Mouse (Mus musculus) midbrain, embryonic 13.5 days (tissue): ENCODE results near the gene Arhgap45. TPM values are rescaled to one million over a fixed set of nuclear protein-coding genes. Genes with fewer than 3 reads are reported as not detected.

Experiments used
- ATAC-seq: fragments of 200-750 bp; cut with Nextera tagmentation; 2 replicates; pipeline ENCODE4 v1.8.0; 2017; ENCODE audit warnings: mild to moderate bottlenecking, moderate TSS enrichment, moderate library complexity
- H3K27ac ChIP-seq: fragments of 300-500 bp; sonication (generic); 2 replicates; pipeline ENCODE4 v1.5.1; 2015; ENCODE audit warnings: inconsistent platforms, mild to moderate bottlenecking, moderate library complexity
- H3K27me3 ChIP-seq: fragments of 300-500 bp; sonication (generic); 2 replicates; pipeline ENCODE4 v1.6.1; 2015; ENCODE audit warnings: mild to moderate bottlenecking, inconsistent platforms
- H3K36me3 ChIP-seq: fragments of 300-500 bp; sonication (generic); 2 replicates; pipeline ENCODE4 v1.6.1; 2015; ENCODE audit warnings: mild to moderate bottlenecking, inconsistent platforms
- H3K4me1 ChIP-seq: fragments of 300-500 bp; sonication (generic); replicated peaks from 2 replicates; pipeline ENCODE4 v1.6.1; 2015; ENCODE audit warnings: inconsistent platforms
- H3K4me2 ChIP-seq: fragments of 300-500 bp; sonication (generic); replicated peaks from 2 replicates; pipeline ENCODE4 v1.6.1; 2015; ENCODE audit warnings: moderate library complexity, mild to moderate bottlenecking, inconsistent platforms
- H3K4me3 ChIP-seq: fragments of 300-500 bp; sonication (generic); replicated peaks from 2 replicates; pipeline ENCODE4 v1.5.1; 2015; ENCODE audit warnings: mild to moderate bottlenecking, inconsistent platforms
- H3K9ac ChIP-seq: fragments of 300-500 bp; sonication (generic); replicated peaks from 2 replicates; pipeline ENCODE4 v1.6.1; 2015; ENCODE audit warnings: mild to moderate bottlenecking, inconsistent platforms
- H3K9me3 ChIP-seq: fragments of 300-500 bp; sonication (generic); 2 replicates; pipeline ENCODE4 v1.6.1; 2016; ENCODE audit warnings: mild to moderate bottlenecking, inconsistent platforms
- WGBS: fragments of 180-500 bp; shearing (Covaris S2); methylation state at CpG from one replicate; pipeline ENCODE4 v1.1.7; 2015; 5-methylcytosine and 5-hydroxymethylcytosine counted together
- polyA plus RNA-seq: library from polyadenylated mRNA; unstranded; fragments of >200 nt; fragmentation: Nextera tagmentation; extraction: Ambion mirVana; gene quantifications from 2 replicates; pipeline ENCODE4 v1.2.1, GENCODE M21; 2015

The Arhgap45 gene
- polyA plus RNA-seq, 1 experiment from 2014 or later: 1.5 TPM

DNA sequence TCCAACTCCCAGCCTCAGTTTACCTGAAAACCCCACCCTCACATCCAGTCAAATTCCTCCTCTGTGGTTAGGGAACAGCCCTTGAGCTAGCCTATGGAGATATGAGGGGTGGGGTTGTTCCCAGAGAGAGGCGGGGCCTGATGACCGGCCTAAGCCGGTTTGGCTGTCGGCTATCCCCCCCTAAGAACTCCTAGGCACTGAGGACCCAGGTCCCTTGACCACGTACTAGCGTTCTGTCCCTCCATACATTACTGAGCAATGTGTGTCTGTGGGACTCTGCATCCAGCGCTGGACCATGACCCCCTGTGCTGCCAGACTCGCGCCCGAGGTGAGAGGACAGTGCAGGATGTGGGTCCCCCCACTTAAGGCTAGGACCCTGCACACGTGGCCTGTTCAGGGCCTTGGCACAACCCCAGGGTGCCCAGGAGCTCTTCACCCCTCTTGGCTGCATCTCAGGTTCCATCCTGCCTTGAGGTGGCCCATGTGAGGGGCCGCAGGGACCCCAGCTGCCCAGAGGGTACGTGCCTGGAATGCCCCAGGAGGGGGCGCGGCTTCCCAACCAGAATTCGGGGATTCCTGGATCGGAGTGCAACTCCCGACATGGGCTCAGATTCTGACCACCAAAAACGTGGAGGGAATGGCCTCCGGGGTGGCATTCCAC is 3.1 kb downstream of the Arhgap45 start:
- Histone ChIP-seq H3K36me3 (no peaks in the 10 kb centered on the region), H3K9me3 (no peaks in the 10 kb centered on the region), H3K9ac (no peak overlapping the region; the same call in 1 of the 2 replicates), H3K27me3 (peaks cover 57% of the 10 kb centered on the region), H3K4me2 (peak overlapping the region; percentile 19), H3K4me3 (0 out of 2 replicates have a peak overlapping the region, but pooled peaks have one; percentile 2), H3K4me1 (peaks cover 8% of the 10 kb centered on the region), H3K27ac (no peak overlapping the region)
- WGBS: 4% methylated on average over 20 of the region's 20 CpGs
- peak; percentile 49; the same call in 1 of the 2 replicates for ATAC-seq

GRCm38 (mm10) chr10:80020191-80020590 is 3.7 kb downstream of the Arhgap45 start:
- no peak for ATAC-seq
- H3K9me3 ChIP-seq: no peaks in the 10 kb centered on the region
- H3K4me3 ChIP-seq: no peak overlapping the region
- H3K9ac ChIP-seq: no peak overlapping the region; the same call in 1 of the 2 replicates
- no peak overlapping the region for H3K27ac ChIP-seq
- peaks cover 51% of the 10 kb centered on the region for H3K27me3 ChIP-seq
- peaks cover 8% of the 10 kb centered on the region for H3K4me1 ChIP-seq
- no peaks in the 10 kb centered on the region for H3K36me3 ChIP-seq
- H3K4me2 ChIP-seq: 0 out of 2 replicates have a peak overlapping the region, but pooled peaks have one; percentile 19
- 17% methylated on average over 11 of the region's 11 CpGs for WGBS

GRCm38 (mm10) chr10:80020603-80021319 is 4.3 kb downstream of the Arhgap45 start:
- no peak overlapping the region for H3K9ac ChIP-seq
- no peak overlapping the region for H3K4me3 ChIP-seq
- H3K4me1 ChIP-seq: peaks cover 8% of the 10 kb centered on the region
- H3K27ac ChIP-seq: no peak overlapping the region
- no peak overlapping the region for H3K4me2 ChIP-seq
- H3K9me3 ChIP-seq: no peaks in the 10 kb centered on the region
- WGBS: 81% methylated on average over 18 of the region's 18 CpGs
- H3K27me3 ChIP-seq: peaks cover 45% of the 10 kb centered on the region
- no peak for ATAC-seq
- no peaks in the 10 kb centered on the region for H3K36me3 ChIP-seq

- H3K27me3 ChIP-seq: peaks cover 40% of the 10 kb centered on the region
- 94% methylated on average over 13 of the region's 13 CpGs for WGBS
- H3K36me3 ChIP-seq: no peaks in the 10 kb centered on the region
- H3K4me2 ChIP-seq: no peak overlapping the region
- H3K4me1 ChIP-seq: peaks cover 8% of the 10 kb centered on the region
- no peak overlapping the region for H3K27ac ChIP-seq
- H3K9ac ChIP-seq: no peak overlapping the region
- no peak overlapping the region for H3K4me3 ChIP-seq
- ATAC-seq: no peak
- no peaks in the 10 kb centered on the region for H3K9me3 ChIP-seq
Observed at GRCm38 (mm10) chr10:80021320-80021641, 4.8 kb downstream of the Arhgap45 start.

DNA sequence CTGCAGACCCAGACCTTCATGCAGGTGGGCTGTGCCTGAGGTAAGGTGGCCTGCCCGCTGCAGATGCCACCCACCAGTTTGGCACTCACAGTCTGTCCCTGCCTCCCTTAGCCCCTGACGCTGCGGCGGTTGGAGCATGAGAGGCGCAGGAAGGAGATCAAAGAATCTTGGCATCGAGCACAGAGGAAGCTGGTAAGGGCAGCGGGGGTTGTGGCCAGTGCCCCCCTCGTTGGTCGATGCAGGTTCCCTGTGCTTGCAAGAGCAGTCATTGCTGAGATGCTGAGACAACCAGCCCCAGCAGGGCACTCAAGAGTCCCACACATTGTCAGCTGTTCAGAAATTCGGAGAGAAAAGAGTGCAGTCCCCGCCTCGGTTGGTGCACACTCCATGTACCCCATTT is 5.7 kb downstream of the Arhgap45 start:
- Histone ChIP-seq H3K4me1 (peaks cover 8% of the 10 kb centered on the region), H3K27me3 (peaks cover 32% of the 10 kb centered on the region), H3K9me3 (no peaks in the 10 kb centered on the region), H3K9ac (no peak overlapping the region), H3K36me3 (no peaks in the 10 kb centered on the region), H3K4me3 (no peak overlapping the region), H3K4me2 (no peak overlapping the region), H3K27ac (no peak overlapping the region)
- 92% methylated on average over 12 of the region's 12 CpGs for WGBS
- ATAC-seq: no peak

DNA sequence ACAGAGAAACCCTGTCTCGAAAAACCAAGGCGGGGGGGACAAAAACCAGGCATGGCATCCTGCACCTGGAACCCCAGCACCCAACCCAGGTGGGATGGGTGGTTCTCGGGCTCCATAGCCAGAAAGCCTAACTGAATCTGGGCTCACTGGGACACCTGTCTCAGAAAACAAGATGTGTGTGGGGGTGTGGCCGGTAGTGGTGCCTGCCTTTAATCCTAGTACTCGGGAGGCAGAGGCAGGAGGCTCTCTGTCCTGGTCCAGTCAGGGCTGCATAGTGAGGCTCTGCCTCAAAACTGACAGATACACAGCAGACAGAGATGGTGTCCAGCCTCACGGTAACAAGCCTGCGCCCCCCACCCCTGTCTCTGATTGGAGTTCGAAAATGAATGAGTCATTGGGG is 6.4 kb downstream of the Arhgap45 start:
- Histone ChIP-seq H3K4me1 (peaks cover 8% of the 10 kb centered on the region), H3K4me2 (no peak overlapping the region), H3K4me3 (no peak overlapping the region), H3K9me3 (no peaks in the 10 kb centered on the region), H3K27ac (no peak overlapping the region), H3K9ac (no peak overlapping the region), H3K36me3 (no peaks in the 10 kb centered on the region), H3K27me3 (peaks cover 26% of the 10 kb centered on the region)
- 96% methylated on average over 8 of the region's 8 CpGs for WGBS
- no peak for ATAC-seq

DNA sequence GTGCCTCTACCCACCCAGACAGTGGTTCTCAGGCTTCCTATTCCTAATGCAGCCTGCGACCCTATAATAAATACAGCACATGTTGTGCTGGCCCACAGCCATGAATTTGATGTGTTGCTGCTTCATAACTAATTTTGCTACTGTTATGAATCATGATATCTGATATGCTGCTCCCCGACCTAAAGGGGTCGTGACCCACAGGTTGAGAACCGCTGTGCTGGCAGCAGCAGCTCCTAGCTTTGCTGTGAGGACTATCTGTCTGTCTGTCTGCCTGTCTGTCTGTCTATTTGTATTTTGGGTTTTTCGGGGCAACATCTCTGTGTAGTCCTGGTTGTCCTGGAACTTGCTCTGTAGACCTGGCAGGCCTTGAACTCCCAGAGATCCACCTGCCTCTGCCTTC is 7.3 kb downstream of the Arhgap45 start:
- no peak for ATAC-seq
- Histone ChIP-seq H3K36me3 (no peaks in the 10 kb centered on the region), H3K4me3 (no peak overlapping the region), H3K27ac (no peak overlapping the region), H3K4me1 (peaks cover 8% of the 10 kb centered on the region), H3K27me3 (peaks cover 21% of the 10 kb centered on the region), H3K4me2 (no peak overlapping the region), H3K9ac (no peak overlapping the region), H3K9me3 (no peaks in the 10 kb centered on the region)
- 84% methylated on average over 5 of the region's 5 CpGs for WGBS

DNA sequence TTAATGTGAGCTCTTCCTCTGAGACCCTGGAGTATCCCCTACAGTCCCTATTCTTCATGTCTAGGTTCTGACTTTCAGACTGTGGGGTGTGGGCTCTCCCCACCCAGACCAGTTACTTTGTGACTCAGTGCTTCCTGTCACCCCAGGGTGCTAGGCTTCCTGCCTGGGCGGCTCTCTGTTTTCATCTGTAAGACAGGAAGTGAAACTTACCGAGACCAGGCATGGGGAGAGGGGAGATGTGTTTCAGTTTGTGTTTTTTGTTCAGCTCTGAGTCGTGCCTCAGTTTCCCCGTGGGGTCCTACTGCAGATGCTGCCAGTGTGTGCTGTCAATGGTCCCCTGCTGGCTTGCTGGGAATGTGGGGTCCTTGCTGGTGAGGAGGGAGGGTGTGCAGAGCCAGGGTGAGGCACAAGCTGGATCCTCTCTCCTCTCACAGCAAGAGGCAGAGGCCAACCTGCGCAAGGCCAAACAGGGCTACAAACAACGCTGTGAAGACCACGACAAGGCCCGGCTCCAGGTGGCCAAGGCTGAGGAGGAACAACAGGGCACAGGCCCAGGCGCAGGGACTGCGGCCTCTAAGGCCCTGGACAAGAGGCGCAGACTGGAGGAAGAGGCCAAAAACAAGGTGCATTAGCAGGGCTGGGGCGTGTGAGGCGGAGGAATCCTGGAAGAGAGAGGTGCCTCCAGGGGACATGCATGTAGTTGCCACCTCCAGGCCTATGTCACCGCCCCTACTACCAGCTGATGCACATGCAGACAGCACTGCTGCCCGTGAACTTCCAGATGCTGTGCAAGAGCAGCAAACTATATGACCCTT is 8.0 kb downstream of the Arhgap45 start:
- WGBS: 78% methylated on average over 15 of the region's 15 CpGs
- Histone ChIP-seq H3K9me3 (no peaks in the 10 kb centered on the region), H3K4me3 (no peak overlapping the region), H3K4me1 (peaks cover 6% of the 10 kb centered on the region), H3K27me3 (peaks cover 14% of the 10 kb centered on the region), H3K36me3 (no peaks in the 10 kb centered on the region), H3K9ac (no peak overlapping the region), H3K27ac (peak overlapping the region; percentile 14; the same call in 1 of the 2 replicates), H3K4me2 (no peak overlapping the region)
- no peak for ATAC-seq

GRCm38 (mm10) chr10:80025044-80025347 is 8.5 kb downstream of the Arhgap45 start:
- peaks cover 8% of the 10 kb centered on the region for H3K27me3 ChIP-seq
- H3K9me3 ChIP-seq: no peaks in the 10 kb centered on the region
- H3K36me3 ChIP-seq: no peaks in the 10 kb centered on the region
- H3K9ac ChIP-seq: no peak overlapping the region
- no peak overlapping the region for H3K4me3 ChIP-seq
- no peak overlapping the region for H3K4me2 ChIP-seq
- peaks cover under 1% of the 10 kb centered on the region; the same call in 1 of the 2 replicates for H3K4me1 ChIP-seq
- H3K27ac ChIP-seq: no peak overlapping the region
- 61% methylated on average over 4 of the region's 4 CpGs for WGBS
- no peak for ATAC-seq

DNA sequence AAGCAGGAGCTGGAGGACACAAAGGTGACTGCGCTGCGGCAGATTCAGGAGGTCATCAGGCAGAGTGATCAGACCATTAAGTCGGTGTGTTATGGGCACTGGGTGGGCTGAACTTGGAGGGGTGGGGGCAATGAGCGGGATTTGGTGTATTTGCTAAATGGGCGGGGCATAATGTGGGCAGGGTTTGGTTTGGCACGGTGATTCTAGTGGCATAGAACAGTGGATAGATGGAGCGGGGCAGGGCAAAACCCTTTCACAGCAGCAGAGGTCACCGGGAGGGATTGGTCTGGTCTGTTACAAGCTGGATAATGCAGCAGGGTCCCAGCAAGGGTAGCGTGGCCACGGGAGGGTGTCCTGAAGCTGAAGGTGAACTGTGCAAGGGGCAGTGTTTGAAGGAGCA is 9.0 kb downstream of the Arhgap45 start:
- Histone ChIP-seq H3K9ac (no peak overlapping the region), H3K4me3 (no peak overlapping the region), H3K9me3 (no peaks in the 10 kb centered on the region), H3K4me1 (no peaks in the 10 kb centered on the region), H3K27ac (no peak overlapping the region), H3K27me3 (peaks cover 4% of the 10 kb centered on the region), H3K36me3 (no peaks in the 10 kb centered on the region), H3K4me2 (no peak overlapping the region)
- WGBS: 83% methylated on average over 10 of the region's 10 CpGs
- ATAC-seq: no peak

DNA sequence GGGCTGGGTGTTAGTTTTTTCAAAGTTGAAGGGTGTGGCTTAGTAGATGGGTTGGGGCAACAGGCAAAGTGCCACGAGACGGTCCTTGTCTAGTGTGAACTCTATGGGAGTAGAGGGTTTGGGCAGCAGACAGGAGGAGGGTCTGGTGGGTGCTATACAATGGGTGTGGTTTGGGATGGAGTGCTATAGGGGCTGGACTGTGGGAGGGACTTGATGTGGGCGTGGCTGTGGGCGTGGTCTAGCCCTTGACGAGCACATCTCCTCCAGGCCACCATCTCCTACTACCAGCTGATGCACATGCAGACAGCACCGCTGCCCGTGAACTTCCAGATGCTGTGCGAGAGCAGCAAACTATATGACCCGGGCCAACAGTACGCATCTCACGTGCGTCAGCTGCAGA is 9.4 kb downstream of the Arhgap45 start:
- 0 out of 2 replicates have a peak, but pooled peaks have one; percentile 27 for ATAC-seq

More for the DNA sequence above, 9.4 kb downstream of the Arhgap45 start:
- no peak overlapping the region for H3K9ac ChIP-seq
- H3K9me3 ChIP-seq: no peaks in the 10 kb centered on the region
- H3K4me1 ChIP-seq: no peaks in the 10 kb centered on the region
- H3K4me2 ChIP-seq: no peak overlapping the region
- no peaks in the 10 kb centered on the region for H3K36me3 ChIP-seq
- H3K27ac ChIP-seq: no peak overlapping the region
- WGBS: 58% methylated on average over 12 of the region's 12 CpGs
- H3K4me3 ChIP-seq: no peak overlapping the region
- H3K27me3 ChIP-seq: no peaks in the 10 kb centered on the region; the same call in 1 of the 2 replicates
